Mouse (Mus musculus) ES-CJ7 (cell line): ENCODE results near the gene Kcnq1.

ENCODE experiments used
- DNase-seq: peaks from one replicate; pipeline ENCODE4 v3.0.0; 2011; ENCODE audit warnings: low read depth, low spot score

Gene Kcnq1

DNA sequence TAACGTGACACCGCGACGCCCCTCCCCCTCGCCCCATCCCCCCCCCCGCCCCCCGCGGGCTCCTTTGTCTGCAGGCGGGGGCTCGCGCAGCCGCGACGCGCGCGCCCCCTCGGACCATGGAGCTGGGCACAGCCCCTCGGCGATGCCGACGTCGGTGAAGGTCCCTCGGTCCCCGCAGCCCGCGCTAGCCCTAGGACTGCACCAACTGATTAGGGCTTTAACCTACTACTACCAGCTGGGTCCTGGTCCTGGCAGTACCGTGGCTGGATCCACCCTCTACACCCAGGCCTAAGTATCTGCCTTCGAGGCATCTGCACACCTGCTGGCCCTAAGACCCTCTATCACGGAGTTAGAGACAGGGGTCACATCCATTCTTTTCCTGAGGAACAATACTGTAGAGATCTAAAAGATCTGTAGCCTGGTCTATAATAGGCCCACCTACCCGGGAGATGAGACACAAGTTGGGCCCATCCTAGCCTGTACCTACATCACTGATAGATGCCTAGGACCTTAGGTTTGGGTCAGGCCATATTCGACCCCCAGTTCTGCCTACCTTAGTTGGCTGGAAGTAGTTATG lies 355.2 kb downstream of the Kcnq1 start:
- no peak for DNase-seq

DNA sequence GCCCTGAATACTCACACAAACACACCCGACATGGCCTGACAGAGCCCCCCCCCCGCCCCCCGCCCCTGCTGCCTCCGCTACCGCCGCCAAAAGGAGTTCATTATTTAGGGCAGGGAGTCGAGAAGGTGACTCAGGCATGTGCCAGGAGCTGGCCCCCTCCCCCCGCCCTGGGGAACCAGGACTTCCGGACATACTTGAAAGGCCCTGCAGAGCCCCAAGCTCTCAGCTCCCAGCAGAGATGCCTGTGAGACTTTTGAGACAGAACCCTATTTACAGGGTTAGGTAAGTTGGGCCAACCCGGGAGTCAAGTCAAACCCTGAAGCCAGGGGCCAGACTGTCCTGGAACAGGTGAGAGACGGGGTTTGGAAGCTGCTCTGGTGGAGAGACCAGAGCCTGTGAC lies 355.8 kb downstream of the Kcnq1 start:
- DNase-seq: no peak

DNA sequence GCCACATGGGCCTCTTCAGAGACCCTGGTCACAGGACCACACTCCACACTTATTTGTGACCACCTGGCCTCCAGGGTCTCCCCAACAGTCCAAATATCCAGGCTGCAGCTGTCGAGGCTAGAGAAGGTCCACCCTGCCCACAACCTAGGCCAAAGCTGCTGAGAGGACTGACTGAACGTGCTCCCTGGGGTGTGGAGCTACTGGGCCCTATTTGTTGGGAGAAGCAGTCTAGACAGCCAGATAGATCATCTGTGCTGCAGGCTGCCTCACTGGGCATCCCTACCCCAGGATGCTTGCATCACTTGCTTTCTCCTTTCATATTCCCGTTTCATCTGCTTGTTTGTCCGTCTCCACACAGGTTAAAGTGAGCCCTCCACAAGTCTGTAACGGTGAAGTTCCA lies 356.4 kb downstream of the Kcnq1 start:
- DNase-seq: no peak

DNA sequence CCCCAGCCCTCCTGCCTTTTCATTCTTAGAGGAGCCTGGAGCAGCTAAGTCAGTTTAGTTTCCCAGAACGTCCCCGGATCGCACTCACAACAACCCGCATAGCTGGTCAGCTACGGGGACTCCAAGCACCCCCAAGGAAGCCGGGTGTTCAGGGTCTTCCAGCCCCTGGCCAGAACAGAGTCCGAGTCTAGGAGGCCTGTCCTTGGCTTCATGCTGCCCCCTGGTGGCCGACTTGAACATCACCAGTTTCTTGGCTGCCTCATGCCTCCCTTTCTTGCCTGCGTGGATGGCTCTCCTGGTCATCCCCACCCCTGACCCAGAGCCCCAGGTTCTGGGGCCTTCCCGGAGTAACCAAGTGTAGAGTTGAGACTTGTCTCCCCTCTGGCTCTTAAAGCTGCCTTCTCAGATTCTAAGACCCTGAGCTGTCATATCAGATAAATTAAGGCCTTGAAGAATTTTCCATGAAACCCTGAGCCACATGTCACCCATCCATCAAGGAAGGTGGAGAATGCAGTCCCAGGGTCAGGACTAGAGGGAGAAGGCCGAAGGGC lies 357.8 kb downstream of the Kcnq1 start:
- peak; percentile 78 for DNase-seq

DNA sequence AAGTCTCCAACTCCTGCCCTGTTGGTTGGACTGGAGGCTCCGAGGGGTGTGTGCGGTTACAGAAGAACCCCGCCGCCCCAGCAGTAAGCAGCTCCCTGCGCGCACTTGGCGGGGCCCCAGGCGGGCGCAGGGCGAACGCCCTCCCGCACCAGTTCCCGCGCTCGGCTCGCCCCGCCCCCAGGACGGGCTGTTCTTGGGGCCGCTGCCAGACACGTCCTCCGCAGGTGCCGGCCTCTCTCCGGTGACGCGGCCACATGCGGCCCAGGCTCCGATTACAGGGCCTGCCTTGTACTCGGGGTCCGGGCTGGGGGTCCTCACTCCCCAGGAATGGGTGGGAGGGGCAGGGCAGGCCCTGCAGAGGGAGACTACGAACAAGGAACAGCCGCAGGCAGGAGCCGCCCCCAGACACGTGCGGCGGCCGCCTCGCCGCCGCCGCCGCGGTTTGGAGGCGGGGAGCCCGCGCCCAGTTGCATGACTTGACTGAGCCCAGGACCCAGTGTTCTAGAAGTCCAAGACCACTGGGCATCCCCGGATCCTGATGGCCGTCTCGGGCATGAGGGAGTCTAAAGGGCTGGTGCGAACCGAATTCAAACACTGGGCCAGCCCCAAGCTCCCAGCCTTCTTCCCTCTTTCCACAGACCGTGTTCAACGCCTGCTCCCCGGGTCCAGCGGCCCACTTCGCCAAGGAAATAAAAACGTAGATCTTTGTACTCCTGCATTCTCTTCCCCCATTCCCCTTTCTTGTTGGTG lies 358.8 kb downstream of the Kcnq1 start:
- DNase-seq: peak; percentile 38

DNA sequence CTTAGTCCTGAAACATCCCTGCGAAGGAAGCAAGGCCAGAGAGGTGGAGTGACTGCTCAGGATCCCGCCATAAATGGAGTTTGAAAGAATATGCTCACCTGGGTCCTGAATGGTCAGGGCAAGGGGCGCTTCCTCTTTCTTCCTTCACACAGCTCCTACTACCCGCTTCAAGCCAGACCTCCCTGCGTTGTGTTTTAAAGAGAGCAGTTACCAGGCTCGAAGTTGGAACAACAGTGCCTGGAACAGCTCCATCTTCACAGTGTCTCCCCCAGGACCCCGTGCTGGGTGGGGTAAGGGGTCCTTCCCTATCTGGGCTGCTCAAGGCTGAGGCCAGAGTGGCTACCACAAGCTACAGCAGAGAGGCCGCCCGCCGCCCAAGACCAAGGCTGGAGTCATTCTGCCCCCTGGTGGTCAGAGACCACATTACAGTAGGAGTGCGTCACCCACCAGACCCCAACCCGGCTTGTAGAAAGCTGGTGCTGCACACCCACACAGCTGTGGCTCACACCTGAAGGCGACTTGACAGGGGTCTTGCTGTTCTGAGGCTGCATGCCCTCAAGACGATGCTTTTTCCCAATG lies 360.0 kb downstream of the Kcnq1 start:
- peak; percentile 75 for DNase-seq

DNA sequence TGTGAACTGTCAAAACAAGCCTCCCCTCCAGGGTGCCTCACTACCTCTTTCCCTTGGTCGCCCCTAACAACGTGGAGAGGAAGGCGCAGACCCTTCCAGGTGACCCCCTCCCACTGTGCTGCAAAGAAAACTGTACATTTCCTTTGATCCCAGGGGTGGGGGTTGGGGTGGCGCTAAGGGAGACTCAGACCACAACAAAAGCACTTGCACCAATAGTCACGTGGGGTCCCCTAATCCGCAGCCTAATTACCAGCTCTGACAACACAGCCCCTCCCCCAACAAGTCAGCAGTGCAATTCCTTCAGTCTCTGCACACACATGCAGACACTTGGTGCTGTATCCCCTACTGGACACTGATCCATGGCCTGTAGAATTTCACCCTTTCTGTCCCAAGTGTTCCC lies 361.6 kb downstream of the Kcnq1 start:
- peak; percentile 49 for DNase-seq

DNA sequence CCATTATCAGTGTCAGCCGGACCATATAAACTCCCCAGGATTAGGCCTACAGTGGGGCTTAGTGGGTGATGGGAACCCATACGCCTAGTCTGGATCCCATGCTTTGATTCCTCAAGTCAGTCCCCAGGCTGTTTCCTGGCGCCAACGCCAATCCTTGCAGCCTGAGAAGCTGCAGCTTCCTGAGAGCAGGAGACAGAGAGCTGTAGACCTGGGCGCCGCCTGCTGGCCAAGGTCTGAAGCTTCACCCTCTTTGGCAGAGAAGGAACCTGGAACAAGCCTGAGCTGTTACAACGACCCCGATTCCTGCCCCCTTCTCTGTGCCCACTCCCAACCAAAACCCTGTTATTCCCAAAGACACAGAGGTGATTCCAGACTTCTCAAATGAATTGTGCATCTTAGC lies 363.8 kb downstream of the Kcnq1 start:
- peak; percentile 80 for DNase-seq

DNA sequence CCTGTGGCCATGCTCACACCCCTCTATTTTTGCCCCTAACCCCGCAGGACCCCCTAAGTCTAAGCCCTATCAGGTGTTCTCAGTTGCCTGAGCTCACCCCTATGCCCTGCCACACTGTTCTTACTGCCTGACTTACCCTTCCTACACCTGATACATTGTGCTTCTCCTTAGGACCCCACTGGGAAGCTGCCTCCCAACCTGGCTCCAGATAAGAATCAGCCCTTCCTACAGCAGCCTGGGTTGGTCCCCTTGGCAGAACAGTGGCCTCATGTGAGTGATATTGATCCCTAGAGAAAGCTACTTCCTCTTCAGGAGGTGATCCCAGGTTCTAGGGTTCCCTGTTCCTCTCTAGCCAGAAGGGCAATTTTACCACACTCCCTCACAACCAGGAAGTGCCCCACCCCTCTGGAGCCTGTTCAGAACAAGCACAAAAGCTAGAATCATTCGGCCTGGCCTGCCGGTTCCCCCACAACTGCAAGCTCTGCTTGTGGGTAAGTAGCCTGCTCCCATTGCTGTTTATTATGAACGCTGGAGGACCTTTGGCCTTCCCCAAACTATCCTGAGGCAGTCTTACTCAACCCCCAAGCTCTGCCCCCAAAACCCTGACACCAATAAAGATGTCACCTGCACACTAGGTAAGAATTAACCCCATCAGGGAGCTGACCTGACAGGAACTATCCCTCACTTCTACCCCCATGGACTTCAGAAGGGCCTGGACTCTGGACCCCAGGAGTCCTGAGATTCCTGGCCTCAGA lies 367.4 kb downstream of the Kcnq1 start, which contains the start of gene Slc22a18:
Gene Slc22a18 (plus strand): TSS at position 390 of the 755 bp plus-strand sequence.
- DNase-seq: peak; percentile 58

DNA sequence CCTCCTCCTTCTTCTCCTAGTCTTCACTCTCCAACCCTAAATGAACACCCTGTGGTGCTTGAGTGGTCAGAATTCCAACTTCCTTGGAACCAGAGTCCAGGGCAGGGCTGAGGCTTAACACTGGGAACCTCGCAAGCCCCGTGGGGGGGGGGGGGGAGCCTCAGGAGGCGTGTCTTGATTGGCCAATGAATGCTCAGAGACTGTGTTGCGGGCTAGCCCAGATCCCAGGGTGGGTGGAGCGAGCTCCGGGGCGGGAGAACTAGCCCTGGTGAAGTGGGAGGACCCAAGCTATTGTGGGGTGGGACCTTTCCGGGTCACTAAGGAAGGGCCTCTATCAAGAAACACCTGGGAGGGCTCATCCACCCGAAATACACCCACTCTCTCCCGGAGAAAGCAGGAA lies 368.6 kb downstream of the Kcnq1 start:
- DNase-seq: peak; percentile 69

DNA sequence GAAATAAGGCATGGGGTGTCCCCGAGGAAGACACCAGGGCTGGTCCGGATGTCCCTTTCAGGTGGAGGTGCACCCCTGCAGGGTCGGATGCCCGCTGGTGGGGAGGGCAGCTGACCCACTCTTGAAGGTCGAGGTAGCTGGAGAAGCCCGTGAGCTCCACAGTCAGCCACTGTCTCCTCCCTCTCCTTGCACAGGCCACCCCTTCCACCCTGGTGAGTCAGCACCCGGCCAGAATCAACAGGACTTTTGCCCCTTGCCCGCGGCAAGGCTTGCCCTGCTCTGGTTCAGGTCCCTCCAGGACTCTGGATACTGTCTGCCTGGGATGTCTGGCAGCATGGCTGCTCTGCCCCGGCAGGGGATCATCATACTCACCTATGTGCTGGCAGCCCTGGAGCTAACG lies 369.7 kb downstream of the Kcnq1 start:
- no peak for DNase-seq
